Mouse (Mus musculus) heart, embryonic 11.5 days (tissue): ENCODE results near the gene 1700012A03Rik. TPM values are rescaled to one million over a fixed set of nuclear protein-coding genes. Genes with fewer than 3 reads are reported as not detected.

Source experiments
- ATAC-seq: fragments of 200-750 bp; cut with Nextera tagmentation; replicated peaks from 2 replicates; pipeline ENCODE4 v1.8.0; 2017; ENCODE audit warnings: moderate library complexity; ENCODE audit not compliant: insufficient number of reproducible peaks, low FRiP score, low TSS enrichment
- H3K27ac ChIP-seq: fragments of 300-500 bp; sonication (generic); 2 replicates; pipeline ENCODE4 v1.5.1; 2014; ENCODE audit warnings: mild to moderate bottlenecking, low read depth, low read length
- H3K27me3 ChIP-seq: fragments of 300-500 bp; sonication (generic); 2 replicates; pipeline ENCODE4 v1.6.1; 2014; ENCODE audit warnings: mild to moderate bottlenecking, low read length, mixed read lengths; ENCODE audit not compliant: control insufficient read depth, insufficient read depth
- H3K36me3 ChIP-seq: fragments of 300-500 bp; sonication (generic); 2 replicates; pipeline ENCODE4 v1.6.1; 2014; ENCODE audit warnings: mild to moderate bottlenecking, low read length, moderate library complexity, mixed read lengths; ENCODE audit not compliant: control insufficient read depth, insufficient read depth
- H3K4me1 ChIP-seq: fragments of 300-500 bp; sonication (generic); 2 replicates; pipeline ENCODE4 v1.6.1; 2014; ENCODE audit warnings: low read length; ENCODE audit not compliant: control insufficient read depth, insufficient read depth
- H3K4me2 ChIP-seq: fragments of 300-500 bp; sonication (generic); 2 replicates; pipeline ENCODE4 v1.6.1; 2014; ENCODE audit warnings: mild to moderate bottlenecking, moderate library complexity
- H3K4me3 ChIP-seq: fragments of 300-500 bp; sonication (generic); 2 replicates; pipeline ENCODE4 v1.5.1; 2014; ENCODE audit warnings: low read depth, low read length
- H3K9ac ChIP-seq: fragments of 300-500 bp; sonication (generic); 2 replicates; pipeline ENCODE4 v1.6.1; 2014; ENCODE audit warnings: mild to moderate bottlenecking, low read depth, low read length, moderate library complexity
- H3K9me3 ChIP-seq: fragments of 300-500 bp; sonication (generic); replicated peaks from 2 replicates; pipeline ENCODE4 v1.6.1; 2016; ENCODE audit warnings: low read length; ENCODE audit not compliant: control insufficient read depth
- WGBS: fragments of 180-500 bp; shearing (Covaris S2); extraction: QIAGEN DNeasy Blood & Tissue Kit; methylation state at CpG from one replicate; pipeline ENCODE4 v1.1.7; 2014; ENCODE audit not compliant: insufficient replicate concordance; 5-methylcytosine and 5-hydroxymethylcytosine counted together
- polyA plus RNA-seq: library from polyadenylated mRNA; unstranded; fragments of >200 nt; fragmentation: Nextera tagmentation; extraction: Ambion mirVana; gene quantifications from 2 replicates; pipeline ENCODE4 v1.2.1, GENCODE M21; 2014

The 1700012A03Rik gene
- polyA plus RNA-seq, 1 experiment from 2014 or later: not detected

DNA sequence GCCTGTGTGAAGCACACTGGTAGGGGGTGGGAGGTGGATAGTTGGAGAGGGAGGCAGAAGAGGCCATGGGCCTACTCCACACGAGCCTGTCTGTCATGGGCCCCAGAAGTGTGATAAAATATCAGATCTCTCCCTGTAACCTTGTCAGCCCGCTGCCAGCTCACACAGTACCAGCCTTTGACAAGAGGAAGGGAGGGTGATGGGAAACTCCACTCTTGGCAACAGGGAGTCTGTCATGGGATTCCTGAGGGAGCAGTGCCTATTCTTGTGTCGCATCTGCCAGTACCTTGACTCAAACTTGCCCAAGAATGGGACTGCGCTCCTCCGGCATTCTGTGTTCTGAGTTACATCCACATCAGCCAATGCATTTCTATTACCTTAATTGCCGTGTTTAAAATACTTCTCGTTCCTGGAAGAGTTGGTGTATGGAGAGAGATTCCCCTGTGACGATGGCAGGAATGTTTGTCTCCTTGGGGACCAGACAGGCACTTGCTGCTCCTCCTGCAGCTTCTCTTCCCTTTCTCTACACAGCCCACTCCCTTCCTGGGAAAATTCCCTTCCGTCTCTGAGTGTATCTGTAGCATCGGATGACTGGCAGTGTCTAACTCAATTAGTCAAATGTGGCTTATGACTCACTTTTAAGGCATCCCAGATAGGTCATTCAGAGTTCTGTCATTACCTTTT is 28.1 kb upstream of the 1700012A03Rik start:
- Histone ChIP-seq H3K9me3 (no peaks in the 10 kb centered on the region), H3K9ac (no peak overlapping the region), H3K27me3 (no peaks in the 10 kb centered on the region), H3K27ac (no peak overlapping the region), H3K4me2 (no peak overlapping the region), H3K36me3 (no peaks in the 10 kb centered on the region), H3K4me3 (no peak overlapping the region), H3K4me1 (no peaks in the 10 kb centered on the region; the same call in 1 of the 2 replicates)
- 51% methylated on average over 10 of the region's 10 CpGs for WGBS
- ATAC-seq: no peak

DNA sequence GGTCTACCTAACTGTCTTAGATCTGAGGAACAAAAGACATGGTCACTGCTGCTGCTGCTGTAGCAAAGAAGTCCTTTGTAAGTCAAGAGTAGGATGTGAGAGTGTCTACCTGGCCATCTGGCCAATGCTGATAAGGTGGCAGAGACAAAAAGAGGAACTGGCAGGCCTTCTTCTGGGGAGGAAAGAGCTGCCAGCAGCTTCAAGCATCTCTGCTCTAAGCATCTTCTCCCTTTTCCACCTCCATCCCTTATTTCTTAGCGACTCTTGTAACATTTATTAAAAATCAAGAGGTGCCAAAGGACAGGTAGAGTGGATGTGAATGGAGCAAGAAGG is 27.5 kb upstream of the 1700012A03Rik start:
- Histone ChIP-seq H3K9me3 (no peaks in the 10 kb centered on the region), H3K27ac (no peak overlapping the region), H3K4me3 (no peak overlapping the region), H3K4me2 (no peak overlapping the region), H3K27me3 (no peaks in the 10 kb centered on the region), H3K36me3 (no peaks in the 10 kb centered on the region), H3K9ac (no peak overlapping the region), H3K4me1 (no peaks in the 10 kb centered on the region; the same call in 1 of the 2 replicates)
- 87% methylated on average over 1 of the region's 1 CpGs for WGBS
- no peak for ATAC-seq

DNA sequence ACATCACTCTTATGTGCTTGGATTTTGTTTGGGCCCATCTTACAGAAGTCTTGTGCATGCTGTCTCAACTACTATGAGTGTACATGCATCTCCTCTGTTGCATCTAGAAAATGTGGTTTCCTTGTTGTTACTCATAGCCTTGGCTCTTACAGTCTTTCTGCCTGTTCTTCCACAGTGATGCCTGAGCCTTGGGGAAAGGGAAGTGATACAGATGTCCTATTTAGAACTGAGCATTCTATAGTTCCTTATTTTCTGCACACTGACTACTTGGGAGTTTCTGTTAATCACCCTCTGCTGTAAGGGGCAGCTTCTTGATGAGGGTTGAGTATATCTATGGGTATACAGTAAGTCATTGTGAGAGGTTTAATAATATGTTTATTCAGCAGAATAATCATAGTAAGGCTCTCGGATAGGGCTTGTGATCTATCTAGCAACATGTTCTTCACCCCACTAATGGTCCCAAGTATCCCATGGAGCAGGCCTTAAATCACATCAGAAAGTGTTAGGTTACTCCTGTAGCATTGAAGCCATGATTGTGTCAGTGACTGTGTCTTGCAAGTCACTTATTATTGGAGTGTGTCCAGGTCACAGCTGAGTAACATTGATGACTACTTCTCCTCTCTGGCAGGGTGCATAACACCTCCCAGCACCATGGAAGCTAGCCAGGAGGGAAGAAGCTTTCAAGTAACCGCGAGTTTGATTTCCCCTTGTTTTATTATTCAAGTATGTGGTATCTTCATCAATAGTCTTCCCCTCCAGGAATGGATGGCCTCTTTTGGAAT is 21.6 kb upstream of the 1700012A03Rik start:
- no peaks in the 10 kb centered on the region for H3K9me3 ChIP-seq
- WGBS: 78% methylated on average over 3 of the region's 3 CpGs
- no peak overlapping the region for H3K27ac ChIP-seq
- no peak overlapping the region for H3K4me2 ChIP-seq
- no peaks in the 10 kb centered on the region for H3K27me3 ChIP-seq
- no peak overlapping the region for H3K4me3 ChIP-seq
- H3K4me1 ChIP-seq: no peaks in the 10 kb centered on the region
- H3K9ac ChIP-seq: no peak overlapping the region
- no peak for ATAC-seq
- no peaks in the 10 kb centered on the region for H3K36me3 ChIP-seq

DNA sequence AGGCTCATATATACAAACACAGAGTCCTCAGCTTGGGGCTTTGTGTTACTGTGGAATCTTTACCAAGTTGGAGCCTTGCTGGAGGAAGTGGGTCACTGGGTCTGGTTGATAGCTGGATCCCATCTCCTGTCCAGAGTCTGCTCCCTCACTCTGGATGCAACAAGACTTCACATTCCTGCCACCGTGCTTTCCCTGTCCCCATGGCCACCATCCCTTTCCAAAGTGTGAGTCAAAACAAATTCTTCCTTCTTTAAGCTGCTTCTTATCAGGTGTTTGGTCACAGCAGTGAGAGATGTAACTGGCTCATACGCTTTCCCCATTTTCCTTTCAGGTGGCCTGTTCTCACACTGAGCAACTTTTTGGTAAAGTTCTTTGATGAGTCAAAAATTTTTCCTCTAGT is 15.8 kb upstream of the 1700012A03Rik start:
- 28% methylated on average over 2 of the region's 2 CpGs for WGBS
- Histone ChIP-seq H3K9ac (no peak overlapping the region), H3K36me3 (no peaks in the 10 kb centered on the region), H3K9me3 (no peaks in the 10 kb centered on the region), H3K4me2 (no peak overlapping the region), H3K27ac (no peak overlapping the region), H3K4me3 (no peak overlapping the region), H3K27me3 (no peaks in the 10 kb centered on the region), H3K4me1 (no peaks in the 10 kb centered on the region)
- ATAC-seq: no peak

DNA sequence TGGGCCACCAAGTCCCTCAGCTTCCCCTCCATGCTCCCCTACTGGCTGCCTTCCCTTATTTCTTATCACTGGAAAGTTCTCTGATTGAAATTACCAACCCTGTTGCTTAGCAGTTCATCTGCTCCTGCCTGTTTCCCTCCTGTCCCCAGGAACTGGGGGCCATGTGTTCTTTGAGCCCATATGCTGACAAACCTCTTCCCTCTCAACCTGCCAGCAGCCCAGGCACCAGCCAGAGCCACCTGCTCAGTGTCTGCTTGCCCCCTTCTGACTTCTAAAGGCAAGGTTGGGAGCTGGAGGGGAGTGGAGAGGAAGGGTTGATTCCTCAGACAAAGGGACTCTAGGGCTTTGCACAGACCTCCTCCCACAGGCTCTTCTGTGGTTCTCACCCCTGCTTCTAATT is 4.7 kb upstream of the 1700012A03Rik start:
- H3K27ac ChIP-seq: no peak overlapping the region
- no peaks in the 10 kb centered on the region for H3K27me3 ChIP-seq
- no peaks in the 10 kb centered on the region for H3K4me1 ChIP-seq

DNA sequence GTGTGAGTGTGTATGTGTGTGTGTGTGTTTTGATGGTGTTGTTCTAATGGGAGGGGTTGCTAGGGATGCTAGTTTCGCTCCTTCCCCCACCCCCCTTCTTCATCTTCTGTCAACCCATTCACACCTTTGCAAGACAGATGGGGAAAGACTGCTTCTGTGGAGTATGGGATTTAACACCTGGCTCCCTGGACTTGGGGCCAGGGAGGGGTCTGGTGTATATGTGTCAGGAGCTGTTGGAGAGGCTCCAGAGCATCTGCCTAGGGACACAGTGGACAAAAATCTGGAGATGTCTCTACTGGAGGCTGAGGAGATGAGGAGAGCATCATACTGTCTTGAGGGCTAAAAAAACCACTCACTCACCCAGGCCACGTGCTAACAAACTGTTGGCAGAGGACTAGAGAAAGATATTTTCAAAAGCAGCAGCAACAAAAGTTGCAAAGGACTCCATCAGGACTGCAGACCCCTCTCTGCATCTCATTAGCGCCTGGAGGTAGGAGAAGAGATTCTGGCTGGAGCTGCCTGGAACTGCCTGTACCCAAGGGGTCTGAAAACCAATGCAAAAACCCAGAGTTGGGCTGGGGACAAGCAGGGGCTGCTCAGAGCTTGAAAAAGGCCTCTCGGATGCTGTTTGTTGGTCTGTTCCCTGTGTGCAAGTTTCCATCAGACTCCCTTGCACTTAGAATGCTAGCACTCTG is 643 bp upstream of the 1700012A03Rik start:
- Histone ChIP-seq H3K4me3 (no peak overlapping the region), H3K9me3 (no peaks in the 10 kb centered on the region), H3K27me3 (no peaks in the 10 kb centered on the region), H3K4me1 (no peaks in the 10 kb centered on the region), H3K9ac (no peak overlapping the region), H3K27ac (no peak overlapping the region), H3K36me3 (no peaks in the 10 kb centered on the region), H3K4me2 (no peak overlapping the region)
- no peak for ATAC-seq
- 43% methylated on average over 4 of the region's 4 CpGs for WGBS

More for the DNA sequence above, 4.7 kb upstream of the 1700012A03Rik start:
- Histone ChIP-seq H3K4me3 (no peak overlapping the region), H3K9me3 (no peaks in the 10 kb centered on the region), H3K9ac (no peak overlapping the region), H3K4me2 (no peak overlapping the region), H3K36me3 (no peaks in the 10 kb centered on the region)
- no peak for ATAC-seq

DNA sequence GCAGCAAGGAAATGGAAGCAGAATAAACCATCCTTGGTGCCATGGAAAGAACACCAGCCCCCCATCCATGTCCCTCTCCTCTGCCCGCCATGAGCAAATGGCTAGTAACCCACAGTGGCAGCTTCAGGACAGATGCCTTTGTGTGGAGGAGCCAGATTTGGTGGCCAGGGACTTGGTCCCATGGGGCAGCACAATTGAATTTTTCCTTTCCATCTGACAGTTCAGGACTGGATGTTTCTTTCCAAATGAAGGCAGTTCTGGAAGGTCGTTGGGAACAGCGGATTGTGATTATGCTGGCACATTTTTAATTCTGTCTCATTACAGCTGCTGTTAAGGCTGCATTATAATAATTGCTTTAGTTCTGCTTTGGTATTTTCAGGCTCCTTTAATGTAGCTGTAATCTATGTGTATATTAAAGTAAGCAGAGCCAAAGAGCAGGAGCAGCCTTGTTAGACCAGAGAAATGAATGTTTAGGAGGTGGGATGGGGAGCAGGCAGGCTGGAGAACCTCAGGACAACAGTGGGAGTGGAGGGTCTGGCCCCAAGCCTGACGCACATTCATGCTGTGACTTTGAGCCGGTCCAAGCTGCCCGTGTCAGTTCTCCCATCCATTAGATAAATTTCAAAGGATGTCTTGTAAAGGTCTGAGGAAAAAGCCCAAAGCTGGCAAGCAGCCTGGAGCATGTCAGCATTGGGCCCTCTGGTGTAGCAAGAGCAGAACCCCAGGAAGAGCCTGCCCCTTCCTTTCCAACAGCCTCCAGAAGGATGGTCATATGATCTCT is 2.3 kb downstream of the 1700012A03Rik start:
- no peaks in the 10 kb centered on the region for H3K4me1 ChIP-seq
- no peak for ATAC-seq

DNA sequence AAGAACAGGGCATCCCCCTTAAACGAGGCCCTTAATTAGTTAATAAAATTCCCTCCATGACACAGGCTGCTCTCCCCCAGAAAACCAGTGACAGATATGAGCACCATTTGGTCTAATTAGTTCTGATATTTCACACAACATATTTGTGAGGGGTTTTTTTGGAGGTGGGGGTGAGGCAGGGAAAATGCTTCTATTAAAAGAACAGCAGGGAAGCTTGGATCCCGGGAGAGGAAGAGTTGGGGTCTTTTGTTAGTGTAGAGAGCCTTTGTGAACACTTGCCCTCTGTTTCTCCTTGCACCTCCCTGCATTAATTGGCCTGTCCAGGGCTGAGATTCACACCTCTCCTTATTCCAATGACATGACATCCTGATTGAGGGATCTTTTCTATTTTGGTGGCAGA is 6.5 kb downstream of the 1700012A03Rik start:
- Histone ChIP-seq H3K9ac (no peak overlapping the region), H3K4me3 (no peak overlapping the region), H3K4me2 (no peak overlapping the region), H3K9me3 (no peaks in the 10 kb centered on the region), H3K27ac (no peak overlapping the region), H3K36me3 (no peaks in the 10 kb centered on the region), H3K4me1 (no peaks in the 10 kb centered on the region), H3K27me3 (no peaks in the 10 kb centered on the region)
- 36% methylated on average over 2 of the region's 2 CpGs for WGBS
- no peak for ATAC-seq

More for the DNA sequence above, 2.3 kb downstream of the 1700012A03Rik start:
- H3K4me2 ChIP-seq: no peak overlapping the region
- no peak overlapping the region for H3K27ac ChIP-seq
- no peaks in the 10 kb centered on the region for H3K9me3 ChIP-seq
- no peak overlapping the region for H3K9ac ChIP-seq
- 78% methylated on average over 6 of the region's 6 CpGs for WGBS
- no peaks in the 10 kb centered on the region for H3K36me3 ChIP-seq
- no peaks in the 10 kb centered on the region for H3K27me3 ChIP-seq
- no peak overlapping the region for H3K4me3 ChIP-seq
